Comparison of ENCODE assay signal across 22 mouse cellular contexts in the genomic region with DNA sequence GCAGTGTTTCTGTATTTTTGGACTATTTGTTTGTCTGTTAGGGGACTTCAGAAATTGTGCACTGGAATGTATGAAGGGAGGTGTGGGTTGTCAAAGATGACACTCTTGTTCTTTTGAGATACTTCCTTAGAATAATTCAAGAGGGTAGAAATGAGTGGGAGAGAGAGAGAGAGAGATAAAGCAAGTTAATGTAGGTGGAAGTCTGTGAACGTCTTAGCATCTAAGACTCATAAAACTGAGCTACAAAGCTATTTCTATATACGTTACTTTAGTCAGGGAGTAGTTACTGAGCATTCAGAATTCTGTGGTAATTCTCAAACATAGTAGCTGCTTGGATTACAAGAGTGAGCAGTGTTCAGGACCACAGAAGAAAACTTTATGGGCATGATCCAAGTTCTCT.
"Had no signal": no experiment of that assay in that cellular context is flagged by ENCODE, and none has a peak within 500 bp of the region (broad histone marks: within the 10 kb centered on the region; RNA-seq: fewer than 3 reads in every experiment).

No protein-coding gene starts in this region.

- DNase-seq: heart, postnatal 10 days; heart, postnatal 14 days; heart, postnatal 36 days; heart, postnatal 4 days; kidney, adult 11 months; kidney, adult 18-20 months; kidney, adult 2 months; kidney, adult 8-10 months; kidney, adult 9 months; kidney, postnatal 10 days; kidney, postnatal 14 days; kidney, postnatal 25 days; kidney, postnatal 36 days; kidney, postnatal 4 days; layer of hippocampus, adult 9-11 months; layer of hippocampus, postnatal 36 days had no signal

- ATAC-seq: hindbrain, embryonic 16.5 days; hindbrain, postnatal 0 days; inflammation-experienced regulatory T-cells, adult 6 months; intestine, embryonic 15.5 days; intestine, embryonic 16.5 days; intestine, postnatal 0 days had no signal
